Mouse (Mus musculus) erythroblast, adult 5-6 weeks (primary cell): Measurements from ENCODE around the gene Lsm4. TPM values are rescaled to one million over a fixed set of nuclear protein-coding genes. Genes with fewer than 3 reads are reported as not detected.

ENCODE experiments used
- ATAC-seq: replicated peaks from 2 replicates; pipeline ENCODE4 v1.8.0; 2016; ENCODE audit warnings: moderate number of reproducible peaks, mild to moderate bottlenecking, moderate TSS enrichment, inconsistent platforms; ENCODE audit not compliant: poor library complexity, low FRiP score, severe bottlenecking
- total RNA-seq, 2 experiments: library from RNA; stranded (forward) in 1 of 2; stranded (reverse) in 1 of 2; fragments of 150-400 nt in 1 of 2; fragments of 200-764, 138-1000 nt in 1 of 2; gene quantifications; 2 replicates each; pipeline versions ENCODE4 v1.2.3 to v1.2.4; 2015 to 2017; ENCODE audit warnings: low replicate concordance in 2 of 2

Gene Lsm4
- total RNA-seq, 2 experiments from 2014 or later: 26.2 to 41.1 TPM

GRCm38 (mm10) chr8:70696019-70696885 is 23.2 kb downstream of the Lsm4 start:
- peak; percentile 39 for ATAC-seq

- no peak for ATAC-seq
Measured at GRCm38 (mm10) chr8:70696946-70697345, 23.9 kb downstream of the Lsm4 start.

DNA sequence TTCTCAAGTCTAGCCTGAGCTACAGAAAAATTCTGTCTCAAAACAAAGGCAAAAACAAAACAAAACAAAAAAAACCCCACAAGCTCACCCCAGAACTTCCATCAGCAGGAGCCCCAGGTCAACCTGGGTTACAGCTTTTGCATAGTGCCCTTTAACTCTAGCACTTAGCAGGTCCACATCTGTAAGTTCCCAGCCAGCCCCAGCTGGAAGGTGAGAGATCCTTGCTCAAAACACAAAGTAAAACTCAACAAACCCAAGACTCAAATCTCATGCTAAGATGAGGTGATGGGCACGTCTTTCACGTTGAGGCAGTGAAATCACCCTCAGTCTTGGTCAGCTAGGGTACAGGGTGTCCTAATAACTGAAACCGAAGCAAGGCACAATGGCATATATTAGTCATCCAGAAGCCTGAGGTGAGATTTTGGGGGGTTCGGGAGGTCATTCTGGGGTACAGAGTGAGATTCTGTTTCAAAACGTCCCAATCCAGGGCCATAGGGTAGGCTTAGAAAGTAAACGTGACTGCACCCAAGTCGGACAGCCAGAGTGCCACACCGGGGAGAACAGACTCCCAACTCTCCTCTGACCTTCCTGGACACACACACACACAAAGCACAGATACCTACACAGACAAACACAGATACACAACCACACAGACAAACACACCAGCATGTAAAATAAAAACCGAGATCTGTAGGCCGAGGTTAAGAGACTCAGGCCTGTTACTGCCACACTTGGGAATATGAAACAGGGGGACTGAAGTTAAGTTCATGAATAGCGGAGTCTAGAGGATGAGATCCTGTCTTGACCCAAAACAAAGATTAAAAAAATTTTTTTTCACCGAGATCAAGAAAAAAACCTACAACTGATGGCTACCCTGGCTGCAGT is 24.6 kb downstream of the Lsm4 start:
- ATAC-seq: no peak

GRCm38 (mm10) chr8:70698310-70699109 is 25.5 kb downstream of the Lsm4 start, which contains the start of gene Jund:
TSS of gene Jund (plus strand) at chr8:70698949.
- peak; percentile 71 for ATAC-seq

DNA sequence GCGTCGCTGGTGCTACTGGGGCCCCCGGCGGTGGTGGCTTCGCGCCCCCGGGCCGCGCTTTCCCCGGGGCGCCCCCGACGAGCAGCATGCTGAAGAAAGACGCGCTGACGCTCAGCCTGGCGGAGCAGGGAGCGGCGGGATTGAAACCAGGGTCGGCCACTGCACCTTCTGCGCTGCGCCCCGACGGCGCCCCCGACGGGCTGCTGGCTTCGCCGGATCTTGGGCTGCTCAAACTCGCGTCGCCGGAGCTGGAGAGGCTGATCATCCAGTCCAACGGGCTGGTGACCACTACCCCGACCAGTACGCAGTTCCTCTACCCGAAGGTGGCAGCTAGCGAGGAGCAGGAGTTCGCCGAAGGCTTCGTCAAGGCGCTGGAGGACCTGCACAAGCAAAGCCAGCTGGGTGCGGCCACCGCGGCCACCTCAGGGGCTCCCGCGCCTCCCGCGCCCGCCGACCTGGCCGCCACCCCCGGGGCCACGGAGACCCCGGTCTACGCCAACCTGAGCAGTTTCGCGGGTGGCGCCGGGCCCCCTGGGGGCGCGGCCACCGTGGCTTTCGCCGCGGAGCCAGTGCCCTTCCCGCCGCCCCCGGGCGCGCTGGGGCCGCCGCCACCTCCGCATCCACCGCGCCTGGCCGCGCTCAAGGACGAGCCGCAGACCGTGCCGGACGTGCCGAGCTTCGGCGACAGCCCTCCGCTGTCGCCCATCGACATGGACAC is 26.2 kb downstream of the Lsm4 start:
- no peak for ATAC-seq

GRCm38 (mm10) chr8:70699834-70700554 is 26.9 kb downstream of the Lsm4 start:
- peak; percentile 12; the same call in 1 of the 2 replicates for ATAC-seq

DNA sequence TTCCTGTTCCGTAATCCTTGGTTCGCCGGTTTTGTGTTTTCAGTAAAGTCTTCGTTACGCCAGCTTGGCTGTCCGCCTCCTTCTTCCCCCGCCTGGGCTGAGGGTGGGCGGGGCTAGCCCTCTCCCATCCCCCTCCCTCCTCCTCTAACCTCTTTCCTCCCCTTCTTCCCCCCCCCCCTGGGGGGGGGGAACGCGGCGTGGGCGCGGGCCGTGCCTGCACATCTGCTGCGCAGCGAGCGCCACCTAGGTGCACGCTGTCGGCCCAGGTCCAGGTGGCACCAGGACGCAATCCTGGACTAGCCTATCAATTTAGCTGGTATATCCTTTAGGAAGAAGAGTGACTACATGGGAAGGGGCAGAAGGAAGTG is 27.5 kb downstream of the Lsm4 start:
- ATAC-seq: peak; percentile 25

GRCm38 (mm10) chr8:70701048-70701981 is 28.3 kb downstream of the Lsm4 start:
- no peak for ATAC-seq

GRCm38 (mm10) chr8:70701982-70702841 is 29.2 kb downstream of the Lsm4 start:
- ATAC-seq: no peak

DNA sequence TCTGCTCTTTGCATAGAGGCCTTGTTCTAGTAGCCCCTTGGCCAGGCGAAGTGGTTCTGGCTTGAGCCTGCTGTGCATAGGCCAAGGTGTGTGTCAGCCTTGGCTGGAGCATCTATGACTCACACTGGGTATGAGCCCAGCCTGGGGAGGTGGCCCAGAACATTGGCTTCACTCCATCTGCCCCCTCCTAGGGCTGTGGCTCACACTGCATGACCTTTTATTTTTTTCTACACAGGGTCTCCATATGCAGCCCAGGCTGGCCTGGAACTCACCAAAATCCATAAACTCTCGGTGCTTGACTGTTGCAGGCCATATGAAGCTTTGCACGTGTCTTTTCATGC is 29.8 kb downstream of the Lsm4 start:
- ATAC-seq: no peak

GRCm38 (mm10) chr8:70703287-70703686 is 30.2 kb downstream of the Lsm4 start, which contains the start of gene Iqcn:
TSS of gene Iqcn (plus strand) at chr8:70703457.
- no peak for ATAC-seq

- ATAC-seq: no peak
Measured at GRCm38 (mm10) chr8:70708281-70708680, 35.2 kb downstream of the Lsm4 start.

DNA sequence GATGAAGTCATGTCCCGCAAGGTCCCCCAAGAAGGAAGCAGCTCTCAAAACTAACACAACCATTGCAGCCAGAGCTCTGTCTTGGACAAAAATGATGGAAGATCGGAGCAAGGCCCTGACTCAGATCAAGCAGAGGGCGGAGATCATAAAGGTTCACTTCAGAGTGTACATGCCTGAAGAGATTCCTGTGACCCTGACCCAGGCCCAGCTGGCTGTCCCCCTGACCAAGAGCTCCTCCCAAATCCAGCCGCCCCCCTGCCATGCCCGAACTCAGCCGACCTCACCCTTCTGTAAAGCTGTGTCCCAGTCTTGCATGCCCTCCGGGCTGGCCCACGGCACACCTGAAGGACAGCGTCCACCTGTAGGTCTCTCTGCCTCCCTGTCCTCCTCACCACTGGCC is 36.7 kb downstream of the Lsm4 start:
- ATAC-seq: no peak

DNA sequence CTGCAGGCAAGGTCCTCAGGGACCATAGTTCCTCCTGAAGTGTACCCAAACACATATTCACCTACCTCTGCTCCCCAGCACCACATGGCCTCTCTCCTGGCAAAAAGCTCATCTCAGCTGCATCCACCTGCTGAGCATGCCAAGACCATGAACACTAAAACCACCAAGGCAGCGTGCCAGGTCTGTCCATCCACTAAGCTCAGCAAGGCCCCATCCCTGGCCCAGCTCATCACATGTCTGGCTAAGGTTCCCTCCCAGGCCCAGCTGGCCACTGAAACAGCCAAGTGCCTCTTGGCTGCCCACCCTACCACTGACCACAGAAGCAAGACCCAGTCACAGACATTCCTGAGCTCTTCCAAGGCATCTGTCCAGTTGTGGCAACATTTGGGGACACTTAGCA is 37.2 kb downstream of the Lsm4 start:
- ATAC-seq: no peak

GRCm38 (mm10) chr8:70711041-70711440 is 38.0 kb downstream of the Lsm4 start:
- no peak for ATAC-seq

GRCm38 (mm10) chr8:70713991-70714390 is 40.9 kb downstream of the Lsm4 start:
- ATAC-seq: no peak

- no peak for ATAC-seq
Measured at GRCm38 (mm10) chr8:70715086-70715485, 42.0 kb downstream of the Lsm4 start.
